Mouse (Mus musculus): ENCODE measurements at regions not wholly inside any gene's neighbourhood (a gene's known extent, or its start where the extent isn't known, plus 50 kb on each side); places are given as distances from the start of the nearest gene placed in this dataset.

DNA sequence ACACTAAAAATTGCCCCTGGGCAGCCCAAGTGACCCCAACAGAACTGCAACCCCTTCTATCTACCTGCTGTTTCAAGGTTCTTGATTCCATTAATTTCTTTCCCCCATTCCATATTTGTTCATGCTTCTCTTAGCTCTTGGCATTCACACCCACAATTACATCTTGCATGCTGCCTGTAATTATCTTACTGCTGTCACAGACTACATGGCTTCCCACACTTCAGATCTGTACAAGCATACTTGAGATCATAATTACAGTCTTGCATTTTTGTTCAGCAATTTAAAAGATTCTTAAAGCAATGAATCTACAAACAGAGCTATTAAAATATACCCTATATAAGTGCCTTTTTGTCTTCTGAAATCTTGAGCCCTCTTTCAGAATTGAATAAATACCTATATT lies 352.4 kb downstream of the Arl4a start:
- TF ChIP-seq CTCF (IDR thresholded peaks at IDR 0.05; ENCODE audit: borderline replicate concordance, control insufficient read depth, extremely low read depth, insufficient read depth, low read length, poor library complexity) (no peak), POLR2A (IDR thresholded peaks at IDR 0.05; ENCODE audit: control insufficient read depth, extremely low read depth, insufficient read depth, low read length, poor library complexity) (no peak)

All from thymus, adult 2 months (tissue).